Mouse (Mus musculus) midbrain, embryonic 15.5 days (tissue): Measurements from ENCODE around the gene Adam1a. TPM values are rescaled to one million over a fixed set of nuclear protein-coding genes. Genes with fewer than 3 reads are reported as not detected.

Source experiments
- ATAC-seq: fragments of 200-750 bp; cut with Nextera tagmentation; replicated peaks from 2 replicates; pipeline ENCODE4 v1.8.0; 2017; ENCODE audit warnings: moderate TSS enrichment
- H3K27ac ChIP-seq: fragments of 300-500 bp; sonication (generic); 2 replicates; pipeline ENCODE4 v1.5.1; 2015; ENCODE audit warnings: mild to moderate bottlenecking, inconsistent platforms
- H3K27me3 ChIP-seq: fragments of 300-500 bp; sonication (generic); replicated peaks from 2 replicates; pipeline ENCODE4 v1.6.1; 2015; ENCODE audit warnings: inconsistent platforms
- H3K36me3 ChIP-seq: fragments of 300-500 bp; sonication (generic); replicated peaks from 2 replicates; pipeline ENCODE4 v1.6.1; 2015; ENCODE audit warnings: inconsistent platforms
- H3K4me1 ChIP-seq: fragments of 300-500 bp; sonication (generic); 2 replicates; pipeline ENCODE4 v1.6.1; 2015; ENCODE audit warnings: inconsistent platforms
- H3K4me2 ChIP-seq: fragments of 300-500 bp; sonication (generic); 2 replicates; pipeline ENCODE4 v1.6.1; 2015; ENCODE audit warnings: inconsistent platforms, mild to moderate bottlenecking, moderate library complexity
- H3K4me3 ChIP-seq: fragments of 300-500 bp; sonication (generic); 2 replicates; pipeline ENCODE4 v1.5.1; 2015; ENCODE audit warnings: mild to moderate bottlenecking, inconsistent platforms
- H3K9ac ChIP-seq: fragments of 300-500 bp; sonication (generic); 2 replicates; pipeline ENCODE4 v1.6.1; 2015; ENCODE audit warnings: mild to moderate bottlenecking, inconsistent platforms
- H3K9me3 ChIP-seq: fragments of 300-500 bp; sonication (generic); 2 replicates; pipeline ENCODE4 v1.6.1; 2016; ENCODE audit warnings: inconsistent platforms
- WGBS: fragments of 180-500 bp; shearing (Covaris S2); methylation state at CpG from one replicate; pipeline ENCODE4 v1.1.7; 2015; ENCODE audit warnings: mixed read lengths; 5-methylcytosine and 5-hydroxymethylcytosine counted together
- polyA plus RNA-seq: library from polyadenylated mRNA; unstranded; fragments of >200 nt; fragmentation: Nextera tagmentation; extraction: Ambion mirVana; gene quantifications from 2 replicates; pipeline ENCODE4 v1.2.1, GENCODE M21; 2015

The Adam1a gene
- 5.8 and 7.3 TPM in 2 replicates for polyA plus RNA-seq

- Histone ChIP-seq H3K4me3 (peak within 1 kb of the TSS; percentile 75), H3K27ac (peak within 1 kb of the TSS; percentile 98), H3K36me3 (no peaks in the 10 kb centered on the region), H3K4me1 (peaks cover 38% of the 10 kb centered on the region), H3K27me3 (no peaks in the 10 kb centered on the region), H3K4me2 (peak within 1 kb of the TSS; percentile 63), H3K9me3 (no peaks in the 10 kb centered on the region), H3K9ac (peak within 1 kb of the TSS; percentile 92)
- under 1% methylated on average over 79 of the region's 97 CpGs for WGBS
- ATAC-seq, result peak; percentile 69
These were observed at the start of gene Adam1a, which contains the start of gene Gm42878 for GRCm38 (mm10) chr5:121544910-121545792. Gene Adam1a, minus strand, starts transcription at chr5:121545482. Gene Gm42878, minus strand, starts transcription at chr5:121545482.

- H3K36me3 ChIP-seq, result no peaks in the 10 kb centered on the region
- no peaks in the 10 kb centered on the region for H3K27me3 ChIP-seq
- WGBS, result 86% methylated on average over 6 of the region's 6 CpGs
- peak overlapping the region; percentile 98 for H3K4me2 ChIP-seq
- peak overlapping the region; percentile 77; the same call in 1 of the 2 replicates for H3K27ac ChIP-seq
- H3K9me3 ChIP-seq, result no peaks in the 10 kb centered on the region
- 0 out of 2 replicates have a peak overlapping the region, but pooled peaks have one; percentile 77 for H3K4me3 ChIP-seq
- H3K9ac ChIP-seq, result peak overlapping the region; percentile 75
- ATAC-seq, result no peak
- peaks cover 30% of the 10 kb centered on the region for H3K4me1 ChIP-seq
These were observed 49.5 kb upstream of the Adam1a start for GRCm38 (mm10) chr5:121594714-121595313.

GRCm38 (mm10) chr5:121593451-121594401 is 48.4 kb upstream of the Adam1a start, which contains the start of gene Aldh2:
Gene Aldh2, minus strand, starts transcription at chr5:121593824.
- H3K4me1 ChIP-seq, result peaks cover 30% of the 10 kb centered on the region
- H3K27ac ChIP-seq, result peak within 1 kb of the TSS; percentile 77
- peak within 1 kb of the TSS; percentile 75 for H3K9ac ChIP-seq
- H3K27me3 ChIP-seq, result no peaks in the 10 kb centered on the region
- peak within 1 kb of the TSS; percentile 98 for H3K4me2 ChIP-seq
- peak; percentile 84 for ATAC-seq
- H3K36me3 ChIP-seq, result no peaks in the 10 kb centered on the region
- 3% methylated on average over 47 of the region's 47 CpGs for WGBS
- H3K9me3 ChIP-seq, result no peaks in the 10 kb centered on the region
- H3K4me3 ChIP-seq, result peak within 1 kb of the TSS; percentile 77

- Histone ChIP-seq H3K36me3 (no peaks in the 10 kb centered on the region), H3K4me1 (peaks cover 30% of the 10 kb centered on the region), H3K4me2 (peak overlapping the region; percentile 98), H3K4me3 (peak overlapping the region; percentile 77), H3K9me3 (no peaks in the 10 kb centered on the region), H3K9ac (peak overlapping the region; percentile 75), H3K27me3 (no peaks in the 10 kb centered on the region), H3K27ac (peak overlapping the region; percentile 77)
- ATAC-seq, result peak; percentile 41
- WGBS, result 4% methylated on average over 33 of the region's 33 CpGs
These were observed 47.6 kb upstream of the Adam1a start for GRCm38 (mm10) chr5:121592816-121593407.

- H3K27ac ChIP-seq, result no peak overlapping the region
- H3K36me3 ChIP-seq, result no peaks in the 10 kb centered on the region
- WGBS, result 65% methylated on average over 11 of the region's 11 CpGs
- peak overlapping the region; percentile 77 for H3K4me3 ChIP-seq
- ATAC-seq, result no peak
- H3K4me2 ChIP-seq, result peak overlapping the region; percentile 98
- no peaks in the 10 kb centered on the region for H3K27me3 ChIP-seq
- peaks cover 30% of the 10 kb centered on the region for H3K4me1 ChIP-seq
- H3K9ac ChIP-seq, result no peak overlapping the region
- H3K9me3 ChIP-seq, result no peaks in the 10 kb centered on the region
These were observed 47.0 kb upstream of the Adam1a start for GRCm38 (mm10) chr5:121592064-121592815.

GRCm38 (mm10) chr5:121591417-121592063 is 46.3 kb upstream of the Adam1a start:
- H3K36me3 ChIP-seq, result no peaks in the 10 kb centered on the region
- ATAC-seq, result no peak
- peaks cover 30% of the 10 kb centered on the region for H3K4me1 ChIP-seq
- no peaks in the 10 kb centered on the region for H3K9me3 ChIP-seq
- 75% methylated on average over 11 of the region's 11 CpGs for WGBS
- H3K27me3 ChIP-seq, result no peaks in the 10 kb centered on the region
- H3K4me3 ChIP-seq, result no peak overlapping the region
- no peak overlapping the region for H3K9ac ChIP-seq
- H3K27ac ChIP-seq, result no peak overlapping the region
- H3K4me2 ChIP-seq, result peak overlapping the region; percentile 98

- Histone ChIP-seq H3K27ac (no peak overlapping the region), H3K4me3 (no peak overlapping the region), H3K9me3 (no peaks in the 10 kb centered on the region), H3K4me2 (no peak overlapping the region), H3K27me3 (no peaks in the 10 kb centered on the region), H3K4me1 (peaks cover 30% of the 10 kb centered on the region), H3K9ac (no peak overlapping the region), H3K36me3 (no peaks in the 10 kb centered on the region)
- 90% methylated on average over 6 of the region's 6 CpGs for WGBS
- ATAC-seq, result no peak
These were observed 44.6 kb upstream of the Adam1a start for GRCm38 (mm10) chr5:121589928-121590327.

GRCm38 (mm10) chr5:121586400-121587039 is 41.2 kb upstream of the Adam1a start:
- H3K27me3 ChIP-seq, result no peaks in the 10 kb centered on the region
- no peak overlapping the region for H3K27ac ChIP-seq
- H3K4me2 ChIP-seq, result no peak overlapping the region
- WGBS, result 76% methylated on average over 6 of the region's 6 CpGs
- no peaks in the 10 kb centered on the region for H3K36me3 ChIP-seq
- no peak overlapping the region for H3K9ac ChIP-seq
- no peak for ATAC-seq
- H3K9me3 ChIP-seq, result no peaks in the 10 kb centered on the region
- H3K4me3 ChIP-seq, result no peak overlapping the region
- H3K4me1 ChIP-seq, result no peaks in the 10 kb centered on the region

GRCm38 (mm10) chr5:121585699-121586098 is 40.4 kb upstream of the Adam1a start:
- Histone ChIP-seq H3K27me3 (no peaks in the 10 kb centered on the region), H3K4me2 (no peak overlapping the region), H3K9me3 (no peaks in the 10 kb centered on the region), H3K4me1 (no peaks in the 10 kb centered on the region), H3K36me3 (no peaks in the 10 kb centered on the region), H3K4me3 (no peak overlapping the region), H3K9ac (no peak overlapping the region), H3K27ac (no peak overlapping the region)
- 88% methylated on average over 5 of the region's 5 CpGs for WGBS
- no peak for ATAC-seq

- Histone ChIP-seq H3K4me1 (no peaks in the 10 kb centered on the region), H3K36me3 (peaks cover 2% of the 10 kb centered on the region; the same call in 1 of the 2 replicates), H3K27ac (no peak overlapping the region), H3K9me3 (no peaks in the 10 kb centered on the region), H3K4me2 (no peak overlapping the region), H3K4me3 (no peak overlapping the region), H3K27me3 (no peaks in the 10 kb centered on the region), H3K9ac (no peak overlapping the region)
- WGBS, result 95% methylated on average over 10 of the region's 10 CpGs
- ATAC-seq, result no peak
These were observed 39.7 kb upstream of the Adam1a start for GRCm38 (mm10) chr5:121585005-121585404.
